Mouse (Mus musculus) G1E-ER4 (cell line): ENCODE results near the gene Prnp. TPM values are rescaled to one million over a fixed set of nuclear protein-coding genes. Genes with fewer than 3 reads are reported as not detected.

Experiments
- GATA1 ChIP-seq: IDR thresholded peaks from one replicate; pipeline ENCODE4 v1.8.0; 2012; ENCODE audit warnings: low read length, inconsistent platforms
- polyA plus RNA-seq: library from polyadenylated mRNA; stranded (reverse); fragments of >175 nt; gene quantifications from 2 replicates; pipeline ENCODE4 v1.2.3, GENCODE M21; 2012

Gene Prnp
- polyA plus RNA-seq, 1 experiment = 194 TPM

GRCm38 (mm10) chr2:131935390-131936105, 25.8 kb downstream of the Prnp start:
- TF ChIP-seq GATA1 = no peak

GRCm38 (mm10) chr2:131936410-131936809, 26.7 kb downstream of the Prnp start:
- no peak for TF ChIP-seq GATA1

GRCm38 (mm10) chr2:131939404-131940111, 29.8 kb downstream of the Prnp start:
- no peak for TF ChIP-seq GATA1

- peak; percentile 26 for TF ChIP-seq GATA1
Measured at GRCm38 (mm10) chr2:131940506-131940905, 30.8 kb downstream of the Prnp start.

- TF ChIP-seq GATA1 = no peak
Measured at GRCm38 (mm10) chr2:131941501-131941900, 31.8 kb downstream of the Prnp start.

GRCm38 (mm10) chr2:131944370-131944769, 34.6 kb downstream of the Prnp start:
- TF ChIP-seq GATA1 = no peak

- no peak for TF ChIP-seq GATA1
Measured at GRCm38 (mm10) chr2:131945225-131945624, 35.5 kb downstream of the Prnp start.

- no peak for TF ChIP-seq GATA1
Measured at GRCm38 (mm10) chr2:131945765-131946164, 36.0 kb downstream of the Prnp start.

GRCm38 (mm10) chr2:131946351-131946750, 36.6 kb downstream of the Prnp start:
- no peak for TF ChIP-seq GATA1

- TF ChIP-seq GATA1 = no peak
Measured at GRCm38 (mm10) chr2:131948156-131948555, 38.4 kb downstream of the Prnp start.

- TF ChIP-seq GATA1 = no peak
Measured at GRCm38 (mm10) chr2:131948916-131949639, 39.4 kb downstream of the Prnp start.

- no peak for TF ChIP-seq GATA1
Measured at GRCm38 (mm10) chr2:131949767-131950597, 40.3 kb downstream of the Prnp start.

GRCm38 (mm10) chr2:131950598-131951095, 40.9 kb downstream of the Prnp start, which contains the start of gene Prnd:
Prnd (plus strand) TSS chr2:131950861.
- no peak for TF ChIP-seq GATA1

GRCm38 (mm10) chr2:131952456-131952855, 42.7 kb downstream of the Prnp start:
- no peak for TF ChIP-seq GATA1

- no peak for TF ChIP-seq GATA1
Measured at GRCm38 (mm10) chr2:131952961-131953538, 43.3 kb downstream of the Prnp start.
